Mouse (Mus musculus) E14TG2a.4 (cell line): ENCODE measurements around the gene Nlrc5.
"Not testable (repeated sequence)": the region's sequence is repeated elsewhere in the genome, so short reads cannot be mapped to it uniquely, and the experiment has no call there.

Experiments used
- H3K27me3 ChIP-seq: 2 replicates; pipeline ENCODE4 v1.6.1; 2014; ENCODE audit warnings: low read length, control low read depth; ENCODE audit not compliant: insufficient read depth
- H3K36me3 ChIP-seq: 2 replicates; pipeline ENCODE4 v1.6.1; 2014; ENCODE audit warnings: low read length, control low read depth; ENCODE audit not compliant: insufficient read depth
- H3K4me1 ChIP-seq: replicated peaks from 2 replicates; pipeline ENCODE4 v1.6.1; 2014; ENCODE audit warnings: low read depth, low read length, control low read depth
- H3K4me3 ChIP-seq: replicated peaks from 2 replicates; pipeline ENCODE4 v1.5.1; 2014; ENCODE audit warnings: mild to moderate bottlenecking, low read length
- H3K9me3 ChIP-seq: 2 replicates; pipeline ENCODE4 v1.6.1; 2014; ENCODE audit warnings: low read length, control low read depth
- CTCF ChIP-seq: conservative IDR thresholded peaks from 2 replicates; pipeline ENCODE4 v1.5.1; 2014; ENCODE audit warnings: low read length
- NANOG ChIP-seq: IDR thresholded peaks from 2 replicates; pipeline ENCODE4 v1.6.1; 2014; ENCODE audit warnings: borderline replicate concordance, low read length, mixed read lengths
- POU5F1 ChIP-seq: IDR thresholded peaks from 2 replicates; pipeline ENCODE4 v1.6.1; 2014; ENCODE audit warnings: low read length, borderline replicate concordance

Nlrc5 gene

GRCm38 (mm10) chr8:94443153-94443552, 9.0 kb downstream of the Nlrc5 start:
- Histone ChIP-seq H3K4me1 (no peaks in the 10 kb centered on the region), H3K36me3 (no peaks in the 10 kb centered on the region), H3K9me3 (peaks cover 14% of the 10 kb centered on the region), H3K4me3 (no peak overlapping the region), H3K27me3 (no peaks in the 10 kb centered on the region; the same call in 1 of the 2 replicates)
- TF ChIP-seq CTCF = no peak
- TF ChIP-seq POU5F1 = no peak
- no peak for TF ChIP-seq NANOG

- TF ChIP-seq CTCF (no peak), NANOG (no peak), POU5F1 (no peak)
- Histone ChIP-seq H3K27me3 (no peaks in the 10 kb centered on the region; the same call in 1 of the 2 replicates), H3K9me3 (peaks cover 25% of the 10 kb centered on the region), H3K36me3 (no peaks in the 10 kb centered on the region), H3K4me1 (no peaks in the 10 kb centered on the region), H3K4me3 (no peak overlapping the region)
Measured at GRCm38 (mm10) chr8:94444480-94444879, 10.3 kb downstream of the Nlrc5 start.

DNA sequence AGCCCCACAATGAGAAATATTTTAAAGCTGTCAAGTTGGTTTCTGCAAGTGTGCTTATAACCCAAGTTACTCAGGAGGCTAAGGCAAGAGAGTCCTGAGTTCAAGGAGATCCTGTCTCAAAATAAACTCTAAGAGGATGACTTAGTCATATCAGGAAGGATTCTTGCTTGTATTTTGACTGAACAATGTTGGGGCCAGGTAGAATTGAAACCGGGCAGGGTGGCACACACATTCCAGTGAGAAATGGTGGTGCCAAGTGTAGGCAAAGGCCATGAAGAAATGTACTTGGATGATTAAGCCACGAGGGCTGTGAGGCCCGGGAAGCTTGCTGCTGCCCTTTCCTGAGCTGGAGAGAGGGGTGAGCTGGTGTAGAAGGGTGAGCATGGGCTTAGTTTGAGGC, 13.0 kb downstream of the Nlrc5 start:
- Histone ChIP-seq H3K4me3 (no peak overlapping the region), H3K36me3 (no peaks in the 10 kb centered on the region), H3K27me3 (no peaks in the 10 kb centered on the region; the same call in 1 of the 2 replicates), H3K4me1 (0 out of 2 replicates have a peak, but pooled peaks cover 3% of the 10 kb centered on the region), H3K9me3 (peaks cover 25% of the 10 kb centered on the region)
- no peak for TF ChIP-seq POU5F1
- no peak for TF ChIP-seq CTCF
- TF ChIP-seq NANOG = no peak

- Histone ChIP-seq H3K9me3 (peaks cover 28% of the 10 kb centered on the region), H3K4me3 (no peak overlapping the region), H3K27me3 (no peaks in the 10 kb centered on the region; the same call in 1 of the 2 replicates), H3K36me3 (no peaks in the 10 kb centered on the region), H3K4me1 (0 out of 2 replicates have a peak, but pooled peaks cover 3% of the 10 kb centered on the region)
- TF ChIP-seq CTCF (no peak), POU5F1 (no peak), NANOG (no peak)
Measured at GRCm38 (mm10) chr8:94447583-94448324, 13.6 kb downstream of the Nlrc5 start.

DNA sequence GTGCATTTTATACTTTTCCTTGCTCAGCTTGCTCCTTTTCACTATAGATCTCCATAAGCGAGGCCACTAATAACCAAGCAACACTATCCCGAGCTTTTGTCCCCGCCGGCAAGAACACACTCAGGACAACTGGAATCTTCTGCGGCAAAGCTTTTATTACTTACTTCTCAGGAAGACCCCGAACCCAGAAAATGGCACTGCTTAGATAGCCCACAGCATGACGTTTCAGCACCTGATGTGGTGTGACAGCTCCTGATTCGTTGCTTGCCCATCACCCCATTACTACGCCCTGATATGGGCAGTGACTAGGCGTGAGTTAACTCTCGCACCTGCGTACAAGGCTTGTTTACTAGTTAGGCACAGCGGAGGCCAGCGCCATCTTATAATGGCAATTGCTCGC, 18.8 kb downstream of the Nlrc5 start:
- not testable (repeated sequence) for H3K36me3 ChIP-seq, H3K4me3 ChIP-seq, H3K27me3 ChIP-seq, H3K4me1 ChIP-seq
- H3K9me3 ChIP-seq = peaks cover 30% of the 10 kb centered on the region

DNA sequence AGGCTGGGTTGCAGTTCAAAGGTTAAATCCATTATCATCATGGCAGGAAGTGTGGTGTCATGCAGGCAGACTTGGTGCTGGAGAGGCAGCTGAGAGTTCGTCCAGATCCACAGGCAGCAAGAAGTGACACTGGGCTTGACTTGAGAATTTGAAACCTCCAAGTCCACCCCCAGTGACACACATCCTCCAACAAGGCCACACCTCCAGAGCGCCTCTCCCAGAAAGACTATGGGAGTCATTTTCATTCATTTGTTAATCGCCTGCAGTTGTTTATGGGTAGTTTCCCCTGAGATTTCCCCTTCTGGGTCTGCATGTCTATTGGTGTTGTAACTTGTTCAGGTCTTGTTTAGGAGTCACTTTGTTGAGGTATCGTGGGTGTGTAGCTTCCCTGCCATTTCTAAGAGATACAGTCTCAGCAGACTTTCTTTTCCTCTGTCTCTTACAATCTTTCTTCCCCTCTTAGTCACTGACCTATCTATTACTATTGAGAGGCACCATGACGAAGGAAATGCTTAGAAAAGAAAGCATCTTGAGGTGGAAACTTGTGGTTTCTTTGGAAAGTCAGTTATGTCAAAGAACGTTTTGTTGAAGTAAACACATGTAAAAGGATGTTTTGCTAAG, 19.8 kb downstream of the Nlrc5 start:
- no peak overlapping the region for H3K4me3 ChIP-seq
- no peaks in the 10 kb centered on the region for H3K27me3 ChIP-seq
- 0 out of 2 replicates have a peak, but pooled peaks cover 3% of the 10 kb centered on the region for H3K4me1 ChIP-seq
- H3K9me3 ChIP-seq = peaks cover 20% of the 10 kb centered on the region
- no peak for TF ChIP-seq POU5F1
- TF ChIP-seq CTCF = no peak
- no peak for TF ChIP-seq NANOG
- H3K36me3 ChIP-seq = no peaks in the 10 kb centered on the region

GRCm38 (mm10) chr8:94454905-94455304, 20.7 kb downstream of the Nlrc5 start:
- H3K36me3 ChIP-seq = no peaks in the 10 kb centered on the region
- TF ChIP-seq CTCF (no peak), POU5F1 (no peak), NANOG (no peak)
- peaks cover 17% of the 10 kb centered on the region for H3K9me3 ChIP-seq
- no peaks in the 10 kb centered on the region; the same call in 1 of the 2 replicates for H3K27me3 ChIP-seq
- 0 out of 2 replicates have a peak, but pooled peaks cover 3% of the 10 kb centered on the region for H3K4me1 ChIP-seq
- no peak overlapping the region for H3K4me3 ChIP-seq

DNA sequence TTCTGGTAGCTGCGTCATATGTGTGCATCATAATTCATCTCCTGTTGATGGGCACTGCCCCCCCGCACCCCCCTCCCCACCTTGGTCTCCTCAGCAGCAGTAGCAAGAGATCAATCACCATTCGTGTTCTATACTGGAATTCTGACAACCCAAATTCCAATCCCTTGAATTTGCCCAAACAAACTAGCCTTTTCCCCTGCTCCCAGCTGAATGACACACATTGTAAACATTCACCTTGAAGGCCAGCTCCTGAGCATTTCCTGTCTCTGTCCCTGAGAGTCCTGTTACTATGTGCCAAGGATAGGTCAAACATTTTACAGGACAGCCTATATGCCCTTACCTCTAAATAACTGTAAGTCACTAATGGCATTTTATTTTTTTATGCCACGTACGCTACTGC, 21.9 kb downstream of the Nlrc5 start:
- Histone ChIP-seq H3K27me3 (no peaks in the 10 kb centered on the region; the same call in 1 of the 2 replicates), H3K36me3 (no peaks in the 10 kb centered on the region), H3K4me3 (no peak overlapping the region), H3K4me1 (0 out of 2 replicates have a peak, but pooled peaks cover 3% of the 10 kb centered on the region), H3K9me3 (peaks cover 17% of the 10 kb centered on the region)
- no peak for TF ChIP-seq POU5F1
- TF ChIP-seq CTCF = no peak
- TF ChIP-seq NANOG = no peak

- H3K36me3 ChIP-seq = no peaks in the 10 kb centered on the region
- peaks cover 6% of the 10 kb centered on the region for H3K9me3 ChIP-seq
- H3K27me3 ChIP-seq = no peaks in the 10 kb centered on the region; the same call in 1 of the 2 replicates
- no peak overlapping the region for H3K4me3 ChIP-seq
- TF ChIP-seq POU5F1 = no peak
- no peak for TF ChIP-seq CTCF
- TF ChIP-seq NANOG = no peak
- no peaks in the 10 kb centered on the region for H3K4me1 ChIP-seq
Measured at GRCm38 (mm10) chr8:94458567-94458966, 24.4 kb downstream of the Nlrc5 start.
